Mouse (Mus musculus) ES-Bruce4 (cell line): ENCODE data around the gene Sipa1l1.

Experiments
- CTCF ChIP-seq: IDR thresholded peaks from one replicate; pipeline ENCODE4 v1.8.1; 2011; ENCODE audit warnings: low read depth, low read length
- EP300 ChIP-seq: IDR thresholded peaks from 2 replicates; pipeline ENCODE4 v1.6.1; 2011; ENCODE audit warnings: low read depth, low read length; ENCODE audit not compliant: insufficient read depth
- POLR2A ChIP-seq: IDR thresholded peaks from one replicate; pipeline ENCODE4 v1.8.1; 2011; ENCODE audit warnings: low read length; ENCODE audit not compliant: insufficient read depth

DNA sequence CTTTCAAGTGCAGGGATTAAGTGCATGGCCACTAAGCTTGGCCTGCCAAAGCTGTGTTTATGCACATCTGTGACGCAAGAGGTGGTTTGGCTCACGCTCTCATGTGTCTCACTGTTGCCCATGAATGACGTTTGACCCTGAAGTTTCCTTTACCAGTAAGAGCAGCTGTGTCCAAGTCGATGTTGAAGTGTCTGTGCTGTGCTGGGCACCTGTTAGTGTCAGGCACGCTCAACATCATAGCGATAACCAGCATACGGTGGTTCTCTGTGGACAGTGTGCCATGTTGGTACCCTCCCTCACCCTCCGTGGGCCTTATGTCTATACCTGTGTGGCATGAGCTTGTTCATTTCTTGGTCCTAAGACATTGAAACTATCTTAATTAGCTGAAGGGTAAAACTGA, 249.9 kb downstream of the Sipa1l1 start:
- TF ChIP-seq CTCF (no peak), POLR2A (no peak), EP300 (no peak)
